Mouse (Mus musculus): ENCODE data around the gene Mlst8. TPM values are rescaled to one million over a fixed set of nuclear protein-coding genes. Genes with fewer than 3 reads are reported as not detected.
"Not testable (repeated sequence)": the region's sequence is repeated elsewhere in the genome, so short reads cannot be mapped to it uniquely, and the experiment has no call there.

Gene Mlst8
- polyA plus RNA-seq, 1 experiment from 2014 or later, result 29.8 TPM

GRCm38 (mm10) chr17:24442107-24442506 is 36.8 kb downstream of the Mlst8 start:
- H3K4me1 ChIP-seq (replicated peaks; ENCODE audit: control insufficient read depth, insufficient read depth, low read length), result no peaks in the 10 kb centered on the region
- H3K4me3 ChIP-seq (ENCODE audit: low read length), result no peak overlapping the region
- H3K27me3 ChIP-seq (ENCODE audit: control insufficient read depth, insufficient read depth, low read depth, low read length), result no peaks in the 10 kb centered on the region
- H3K9me3 ChIP-seq (ENCODE audit: control insufficient read depth, low read length), result no peaks in the 10 kb centered on the region
- 88% methylated on average over 14 of the region's 14 CpGs for WGBS
- no peak overlapping the region for H3K4me2 ChIP-seq (ENCODE audit: low read depth, low read length)
- no peak overlapping the region for H3K9ac ChIP-seq (ENCODE audit: low read length)
- peaks cover 41% of the 10 kb centered on the region for H3K36me3 ChIP-seq (ENCODE audit: control insufficient read depth, insufficient read depth, low read length)
- H3K27ac ChIP-seq (ENCODE audit: low read length), result no peak overlapping the region
- peak; percentile 14; the same call in 1 of the 2 replicates for ATAC-seq (ENCODE audit: low read depth)

GRCm38 (mm10) chr17:24441148-24441547 is 37.7 kb downstream of the Mlst8 start:
- 46% methylated on average over 2 of the region's 2 CpGs for WGBS
- H3K36me3 ChIP-seq (ENCODE audit: control insufficient read depth, insufficient read depth, low read length), result peaks cover 33% of the 10 kb centered on the region
- no peak for ATAC-seq (ENCODE audit: low read depth)

GRCm38 (mm10) chr17:24440377-24440776 is 38.5 kb downstream of the Mlst8 start:
- H3K4me2 ChIP-seq (ENCODE audit: low read depth, low read length), result no peak overlapping the region
- H3K4me1 ChIP-seq (replicated peaks; ENCODE audit: control insufficient read depth, insufficient read depth, low read length), result no peaks in the 10 kb centered on the region
- no peak overlapping the region for H3K27ac ChIP-seq (ENCODE audit: low read length)
- H3K9ac ChIP-seq (ENCODE audit: low read length), result no peak overlapping the region
- peaks cover 28% of the 10 kb centered on the region for H3K36me3 ChIP-seq (ENCODE audit: control insufficient read depth, insufficient read depth, low read length)
- no peak for ATAC-seq (ENCODE audit: low read depth)
- no peak overlapping the region for H3K4me3 ChIP-seq (ENCODE audit: low read length)
- H3K9me3 ChIP-seq (ENCODE audit: control insufficient read depth, low read length), result no peaks in the 10 kb centered on the region
- no peaks in the 10 kb centered on the region for H3K27me3 ChIP-seq (ENCODE audit: control insufficient read depth, insufficient read depth, low read depth, low read length)
- WGBS, result 87% methylated on average over 8 of the region's 8 CpGs

More at GRCm38 (mm10) chr17:24441148-24441547, 37.7 kb downstream of the Mlst8 start:
- H3K4me3 ChIP-seq (ENCODE audit: low read length), result no peak overlapping the region
- H3K27me3 ChIP-seq (ENCODE audit: control insufficient read depth, insufficient read depth, low read depth, low read length), result no peaks in the 10 kb centered on the region
- H3K9ac ChIP-seq (ENCODE audit: low read length), result no peak overlapping the region
- H3K4me2 ChIP-seq (ENCODE audit: low read depth, low read length), result no peak overlapping the region
- no peak overlapping the region for H3K27ac ChIP-seq (ENCODE audit: low read length)
- no peaks in the 10 kb centered on the region for H3K9me3 ChIP-seq (ENCODE audit: control insufficient read depth, low read length)
- H3K4me1 ChIP-seq (replicated peaks; ENCODE audit: control insufficient read depth, insufficient read depth, low read length), result no peaks in the 10 kb centered on the region

- Histone ChIP-seq H3K27ac (ENCODE audit: low read length) (no peak overlapping the region), H3K4me1 (replicated peaks; ENCODE audit: control insufficient read depth, insufficient read depth, low read length) (no peaks in the 10 kb centered on the region), H3K9me3 (ENCODE audit: control insufficient read depth, low read length) (no peaks in the 10 kb centered on the region), H3K4me3 (ENCODE audit: low read length) (no peak overlapping the region), H3K27me3 (ENCODE audit: control insufficient read depth, insufficient read depth, low read depth, low read length) (no peaks in the 10 kb centered on the region), H3K4me2 (ENCODE audit: low read depth, low read length) (no peak overlapping the region), H3K9ac (ENCODE audit: low read length) (no peak overlapping the region), H3K36me3 (ENCODE audit: control insufficient read depth, insufficient read depth, low read length) (peaks cover 21% of the 10 kb centered on the region)
- 60% methylated on average over 5 of the region's 5 CpGs for WGBS
- ATAC-seq (ENCODE audit: low read depth), result 0 out of 2 replicates have a peak, but pooled peaks have one; percentile 27
Observed at GRCm38 (mm10) chr17:24437016-24437415, 41.9 kb downstream of the Mlst8 start.

DNA sequence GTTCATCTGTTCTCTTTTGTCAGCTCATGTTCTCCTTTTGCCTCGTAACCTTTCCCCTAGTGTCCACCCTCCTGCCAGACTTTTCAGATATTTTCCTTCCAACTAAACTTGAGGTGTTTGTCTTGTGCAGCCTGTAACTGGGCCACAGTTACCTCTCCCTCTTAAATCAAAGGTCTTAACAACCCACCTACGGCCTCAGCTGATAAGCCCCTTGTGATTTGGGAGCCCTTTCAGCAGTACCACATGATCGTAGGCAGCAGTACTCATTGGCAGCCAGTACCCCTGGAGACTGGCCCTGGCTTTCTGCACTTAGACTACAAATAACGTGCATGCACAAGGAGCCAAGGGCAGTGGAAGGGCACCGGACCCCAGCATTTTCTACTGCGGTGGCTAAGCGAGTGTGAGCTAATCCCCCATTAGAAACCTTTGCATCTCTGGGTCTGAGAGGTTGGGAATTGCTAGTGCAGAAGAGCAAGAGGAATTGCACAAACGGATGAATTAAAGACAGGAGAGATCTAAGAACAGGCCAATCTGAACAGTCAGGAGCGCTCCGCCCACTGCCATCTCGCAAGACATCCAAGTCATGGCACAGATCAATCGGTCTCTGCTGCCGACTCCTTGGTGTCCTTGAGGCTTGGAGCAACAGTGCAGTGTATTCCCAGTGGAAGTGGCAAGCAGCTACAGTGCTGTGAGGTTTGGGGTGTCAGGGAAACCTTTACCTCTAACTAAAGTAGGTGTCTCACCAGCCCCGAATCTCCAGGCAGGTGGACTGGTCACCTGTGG is 49.5 kb downstream of the Mlst8 start:
- H3K4me1 ChIP-seq (replicated peaks; ENCODE audit: control insufficient read depth, insufficient read depth, low read length), result peaks cover 13% of the 10 kb centered on the region
- ATAC-seq (ENCODE audit: low read depth), result no peak
- no peaks in the 10 kb centered on the region for H3K9me3 ChIP-seq (ENCODE audit: control insufficient read depth, low read length)
- H3K27me3 ChIP-seq (ENCODE audit: control insufficient read depth, insufficient read depth, low read depth, low read length), result no peaks in the 10 kb centered on the region
- no peak overlapping the region for H3K4me2 ChIP-seq (ENCODE audit: low read depth, low read length)
- no peak overlapping the region for H3K4me3 ChIP-seq (ENCODE audit: low read length)
- no peak overlapping the region for H3K9ac ChIP-seq (ENCODE audit: low read length)
- no peak overlapping the region for H3K27ac ChIP-seq (ENCODE audit: low read length)
- peaks cover 8% of the 10 kb centered on the region for H3K36me3 ChIP-seq (ENCODE audit: control insufficient read depth, insufficient read depth, low read length)
- WGBS, result 72% methylated on average over 14 of the region's 14 CpGs

- ATAC-seq (ENCODE audit: low read depth), result peak; percentile 16; the same call in 1 of the 2 replicates
- peaks cover 13% of the 10 kb centered on the region for H3K4me1 ChIP-seq (replicated peaks; ENCODE audit: control insufficient read depth, insufficient read depth, low read length)
- WGBS, result 1% methylated on average over 8 of the region's 8 CpGs
Observed at GRCm38 (mm10) chr17:24427170-24427557, 51.7 kb downstream of the Mlst8 start.

GRCm38 (mm10) chr17:24426471-24427169 is 52.3 kb downstream of the Mlst8 start, which contains the start of gene Eci1:
Eci1 (plus strand) TSS chr17:24426641.
- Histone ChIP-seq H3K27me3 (ENCODE audit: control insufficient read depth, insufficient read depth, low read depth, low read length) (no peaks in the 10 kb centered on the region), H3K4me1 (replicated peaks; ENCODE audit: control insufficient read depth, insufficient read depth, low read length) (peaks cover 13% of the 10 kb centered on the region), H3K9ac (ENCODE audit: low read length) (peak within 1 kb of the TSS; percentile 93), H3K9me3 (ENCODE audit: control insufficient read depth, low read length) (no peaks in the 10 kb centered on the region), H3K36me3 (ENCODE audit: control insufficient read depth, insufficient read depth, low read length) (peaks cover 32% of the 10 kb centered on the region), H3K27ac (ENCODE audit: low read length) (peak within 1 kb of the TSS; percentile 98), H3K4me2 (ENCODE audit: low read depth, low read length) (peak within 1 kb of the TSS; percentile 76), H3K4me3 (ENCODE audit: low read length) (peak within 1 kb of the TSS; percentile 85)
- WGBS, result under 1% methylated on average over 48 of the region's 48 CpGs
- peak; percentile 100 for ATAC-seq (ENCODE audit: low read depth)

More at GRCm38 (mm10) chr17:24427170-24427557, 51.7 kb downstream of the Mlst8 start:
- H3K4me2 ChIP-seq (ENCODE audit: low read depth, low read length), result peak overlapping the region; percentile 76
- H3K27me3 ChIP-seq (ENCODE audit: control insufficient read depth, insufficient read depth, low read depth, low read length), result no peaks in the 10 kb centered on the region
- peak overlapping the region; percentile 93 for H3K9ac ChIP-seq (ENCODE audit: low read length)
- H3K27ac ChIP-seq (ENCODE audit: low read length), result peak overlapping the region; percentile 98
- H3K4me3 ChIP-seq (ENCODE audit: low read length), result peak overlapping the region; percentile 85
- no peaks in the 10 kb centered on the region for H3K9me3 ChIP-seq (ENCODE audit: control insufficient read depth, low read length)
- peaks cover 27% of the 10 kb centered on the region for H3K36me3 ChIP-seq (ENCODE audit: control insufficient read depth, insufficient read depth, low read length)

- 90% methylated on average over 7 of the region's 7 CpGs for WGBS
- H3K27me3 ChIP-seq (ENCODE audit: control insufficient read depth, insufficient read depth, low read depth, low read length), result no peaks in the 10 kb centered on the region
- no peak overlapping the region; the same call in 1 of the 2 replicates for H3K9ac ChIP-seq (ENCODE audit: low read length)
Observed at GRCm38 (mm10) chr17:24425905-24426304, 53.0 kb downstream of the Mlst8 start.

DNA sequence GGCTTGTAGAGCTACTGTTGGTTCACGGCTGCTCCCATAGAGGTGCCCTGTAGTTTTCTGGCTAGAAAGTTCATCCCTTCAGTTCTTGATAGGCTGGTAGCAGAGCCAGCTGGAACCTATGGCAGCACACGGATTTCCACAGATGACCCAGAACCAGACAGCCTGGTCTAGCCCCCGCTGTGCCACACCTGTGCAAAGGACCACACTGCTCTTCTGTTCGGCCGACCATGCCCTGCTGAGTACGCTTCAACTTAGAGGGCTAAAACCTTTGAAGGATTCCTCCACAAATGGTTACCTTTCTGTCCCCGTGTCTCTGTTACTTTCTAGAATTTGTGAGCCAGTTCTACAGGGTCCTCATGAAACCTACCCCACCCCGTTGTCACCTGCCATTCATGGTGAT is 53.6 kb downstream of the Mlst8 start:
- H3K9me3 ChIP-seq (ENCODE audit: control insufficient read depth, low read length); H3K4me2 ChIP-seq (ENCODE audit: low read depth, low read length); H3K4me3 ChIP-seq (ENCODE audit: low read length); H3K27me3 ChIP-seq (ENCODE audit: control insufficient read depth, insufficient read depth, low read depth, low read length); H3K27ac ChIP-seq (ENCODE audit: low read length); H3K9ac ChIP-seq (ENCODE audit: low read length); ATAC-seq (ENCODE audit: low read depth): not testable (repeated sequence)
- H3K36me3 ChIP-seq (ENCODE audit: control insufficient read depth, insufficient read depth, low read length), result peaks cover 42% of the 10 kb centered on the region
- 97% methylated on average over 4 of the region's 8 CpGs for WGBS
- H3K4me1 ChIP-seq (replicated peaks; ENCODE audit: control insufficient read depth, insufficient read depth, low read length), result peaks cover 13% of the 10 kb centered on the region

More at GRCm38 (mm10) chr17:24425905-24426304, 53.0 kb downstream of the Mlst8 start:
- Histone ChIP-seq H3K27ac (ENCODE audit: low read length) (peak overlapping the region; percentile 98), H3K36me3 (ENCODE audit: control insufficient read depth, insufficient read depth, low read length) (peaks cover 38% of the 10 kb centered on the region), H3K4me2 (ENCODE audit: low read depth, low read length) (peak overlapping the region; percentile 76), H3K9me3 (ENCODE audit: control insufficient read depth, low read length) (no peaks in the 10 kb centered on the region), H3K4me1 (replicated peaks; ENCODE audit: control insufficient read depth, insufficient read depth, low read length) (peaks cover 13% of the 10 kb centered on the region), H3K4me3 (ENCODE audit: low read length) (peak overlapping the region; percentile 85)
- ATAC-seq (ENCODE audit: low read depth), result no peak
